Mouse (Mus musculus): ENCODE data around the gene Gm14190. TPM values are rescaled to one million over a fixed set of nuclear protein-coding genes. Genes with fewer than 3 reads are reported as not detected.
"Not testable (repeated sequence)": the region's sequence is repeated elsewhere in the genome, so short reads cannot be mapped to it uniquely, and the experiment has no call there.

Gene Gm14190
- polyA plus RNA-seq, 2 experiments: not detected

DNA sequence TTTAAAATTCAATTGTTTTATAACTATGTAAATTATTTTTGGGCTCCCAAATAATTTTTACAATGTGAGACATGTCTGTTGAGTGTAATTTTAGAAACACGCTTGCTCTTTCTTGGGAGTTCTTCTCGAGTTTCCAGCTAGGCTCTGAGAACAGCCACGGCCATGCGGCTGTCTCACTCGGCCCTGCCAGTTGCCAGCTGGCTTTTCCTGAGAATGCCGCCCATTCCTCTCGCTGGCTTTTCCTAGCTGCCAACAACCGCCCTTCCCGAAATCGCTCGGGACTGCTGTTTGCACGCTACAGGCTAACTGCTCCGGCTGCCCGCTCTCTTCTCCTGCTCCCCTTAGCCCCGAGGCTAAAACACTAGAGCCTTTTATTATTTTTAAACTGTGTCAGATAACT is 44.1 kb downstream of the Gm14190 start:
- no peaks in the 10 kb centered on the region for H3K4me1 ChIP-seq (ENCODE audit: control insufficient read depth, insufficient read depth, low read length)
- DNase-seq (ENCODE audit: low spot score) (peak; percentile 17), ATAC-seq (ENCODE audit: low FRiP score, low read depth) (peak; percentile 34; the same call in 1 of the 2 replicates)
- no peak overlapping the region for H3K27ac ChIP-seq (replicated peaks; ENCODE audit: low read depth, low read length)
- no peaks in the 10 kb centered on the region for H3K27me3 ChIP-seq (ENCODE audit: control insufficient read depth, insufficient read depth, low read length)
- TF ChIP-seq POLR2A (IDR thresholded peaks at IDR 0.05; ENCODE audit: borderline replicate concordance, extremely low read depth, insufficient read depth, insufficient read length): no peak
- no peak overlapping the region for H3K4me3 ChIP-seq (replicated peaks; ENCODE audit: low read length)
- no peaks in the 10 kb centered on the region for H3K36me3 ChIP-seq (ENCODE audit: control insufficient read depth, insufficient read depth, low read length)
- no peak overlapping the region for H3K4me2 ChIP-seq (replicated peaks; ENCODE audit: low read depth, low read length, severe bottlenecking)
- H3K9me3 ChIP-seq (ENCODE audit: control insufficient read depth, low read length): no peaks in the 10 kb centered on the region
- WGBS: 76% methylated on average over 15 of the region's 15 CpGs
- H3K9ac ChIP-seq (ENCODE audit: low read depth, low read length, severe bottlenecking): no peak overlapping the region

DNA sequence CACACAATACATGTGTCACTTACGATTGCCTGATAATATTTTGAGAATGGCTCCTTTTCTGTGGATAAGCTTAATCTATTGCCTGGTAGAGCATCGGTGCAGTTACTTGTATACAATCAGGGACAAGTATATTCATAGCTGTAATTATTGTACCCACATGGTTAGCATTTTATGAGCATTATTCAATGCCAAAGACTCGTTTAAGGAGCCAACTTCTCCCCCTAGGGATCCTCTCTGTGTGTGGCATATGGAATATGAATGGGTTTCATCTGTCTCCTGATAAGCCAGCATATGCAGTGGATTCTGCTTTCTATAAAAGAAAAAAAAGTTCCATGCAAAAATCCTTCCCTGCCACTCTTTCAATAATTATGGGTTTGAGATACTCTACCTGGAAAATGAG is 46.2 kb downstream of the Gm14190 start:
- H3K4me3 ChIP-seq (replicated peaks; ENCODE audit: low read length): no peak overlapping the region
- DNase-seq (ENCODE audit: low spot score) (no peak), ATAC-seq (ENCODE audit: low FRiP score, low read depth) (no peak)
- H3K9ac ChIP-seq (ENCODE audit: low read depth, low read length, severe bottlenecking): no peak overlapping the region
- H3K4me2 ChIP-seq (replicated peaks; ENCODE audit: low read depth, low read length, severe bottlenecking): no peak overlapping the region
- no peak for TF ChIP-seq POLR2A (IDR thresholded peaks at IDR 0.05; ENCODE audit: borderline replicate concordance, extremely low read depth, insufficient read depth, insufficient read length)
- H3K27ac ChIP-seq (replicated peaks; ENCODE audit: low read depth, low read length): no peak overlapping the region
- 57% methylated on average over 3 of the region's 3 CpGs for WGBS
- H3K9me3 ChIP-seq (ENCODE audit: control insufficient read depth, low read length): no peaks in the 10 kb centered on the region
- no peaks in the 10 kb centered on the region for H3K36me3 ChIP-seq (ENCODE audit: control insufficient read depth, insufficient read depth, low read length)
- H3K27me3 ChIP-seq (ENCODE audit: control insufficient read depth, insufficient read depth, low read length): no peaks in the 10 kb centered on the region
- H3K4me1 ChIP-seq (ENCODE audit: control insufficient read depth, insufficient read depth, low read length): no peaks in the 10 kb centered on the region

DNA sequence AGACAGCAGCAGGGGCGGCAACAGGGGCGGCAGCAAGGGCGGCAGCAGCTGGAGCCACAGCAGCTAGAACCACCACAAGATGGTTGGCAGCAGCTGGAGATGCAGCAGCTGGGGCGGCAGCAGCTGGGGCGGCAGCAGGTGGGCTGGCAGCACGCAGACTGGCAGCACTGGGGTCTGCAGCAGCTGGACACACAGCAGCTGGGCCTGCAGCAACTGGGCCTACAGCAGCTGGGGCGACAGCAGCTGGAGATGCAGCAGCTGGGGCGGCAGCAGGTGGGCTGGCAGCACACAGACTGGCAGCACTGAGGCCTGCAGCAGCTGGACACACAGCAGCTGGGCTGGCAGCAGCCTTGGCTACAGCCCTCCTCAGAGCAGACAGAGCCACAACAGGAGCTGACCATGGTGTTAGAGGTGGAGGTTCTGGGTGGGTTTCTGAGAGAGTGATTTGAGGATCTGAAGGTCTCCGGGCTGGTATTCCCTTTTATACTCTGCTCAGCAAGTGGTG is 46.9 kb downstream of the Gm14190 start, which contains the start of gene Krtap4-7:
TSS of gene Krtap4-7 (minus strand) at position 455 of the 505 bp plus-strand sequence.
- not testable (repeated sequence) for DNase-seq (ENCODE audit: low spot score); ATAC-seq (ENCODE audit: low FRiP score, low read depth); H3K36me3 ChIP-seq (ENCODE audit: control insufficient read depth, insufficient read depth, low read length); H3K9me3 ChIP-seq (ENCODE audit: control insufficient read depth, low read length); H3K9ac ChIP-seq (ENCODE audit: low read depth, low read length, severe bottlenecking); H3K27me3 ChIP-seq (ENCODE audit: control insufficient read depth, insufficient read depth, low read length); H3K4me3 ChIP-seq (replicated peaks; ENCODE audit: low read length); H3K27ac ChIP-seq (replicated peaks; ENCODE audit: low read depth, low read length); H3K4me1 ChIP-seq (ENCODE audit: control insufficient read depth, insufficient read depth, low read length); H3K4me2 ChIP-seq (replicated peaks; ENCODE audit: low read depth, low read length, severe bottlenecking)
- WGBS: 82% methylated on average over 9 of the region's 9 CpGs

DNA sequence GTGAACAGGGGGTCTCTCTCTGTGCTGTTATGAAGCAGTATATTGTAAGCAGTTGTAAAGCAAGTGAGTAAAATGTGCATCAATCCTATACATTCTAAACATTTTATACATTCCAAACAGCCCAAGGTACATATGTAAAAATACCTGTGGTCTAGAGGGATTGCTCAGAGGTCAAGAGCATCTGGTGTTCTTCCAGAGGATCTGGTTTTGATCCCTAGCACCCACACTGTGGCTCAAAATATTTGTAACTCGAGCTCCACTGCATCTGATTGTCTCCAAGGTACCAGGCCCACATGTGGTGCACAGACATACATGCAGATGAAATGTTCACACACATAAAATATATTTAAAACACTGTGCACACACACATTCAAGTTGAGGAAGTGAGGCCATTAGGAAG is 49.6 kb downstream of the Gm14190 start:
- DNase-seq (ENCODE audit: low spot score) (peak; percentile 8), ATAC-seq (ENCODE audit: low FRiP score, low read depth) (no peak)
- H3K4me2 ChIP-seq (replicated peaks; ENCODE audit: low read depth, low read length, severe bottlenecking): no peak overlapping the region
- no peak overlapping the region for H3K27ac ChIP-seq (replicated peaks; ENCODE audit: low read depth, low read length)
- no peaks in the 10 kb centered on the region for H3K36me3 ChIP-seq (ENCODE audit: control insufficient read depth, insufficient read depth, low read length)
- no peaks in the 10 kb centered on the region for H3K4me1 ChIP-seq (ENCODE audit: control insufficient read depth, insufficient read depth, low read length)
- no peak overlapping the region for H3K4me3 ChIP-seq (replicated peaks; ENCODE audit: low read length)
- H3K9ac ChIP-seq (ENCODE audit: low read depth, low read length, severe bottlenecking): no peak overlapping the region
- H3K27me3 ChIP-seq (ENCODE audit: control insufficient read depth, insufficient read depth, low read length): no peaks in the 10 kb centered on the region
- 8% methylated on average over 1 of the region's 1 CpGs for WGBS
- TF ChIP-seq POLR2A (IDR thresholded peaks at IDR 0.05; ENCODE audit: borderline replicate concordance, extremely low read depth, insufficient read depth, insufficient read length): no peak
- no peaks in the 10 kb centered on the region for H3K9me3 ChIP-seq (ENCODE audit: control insufficient read depth, low read length)

Other genes with a start within 250 kb of the Gm14190 start
Only the 30 nearest of the 39 such genes appear.
- gene Krt40, start 147.6 kb downstream of the Gm14190 start, polyA plus RNA-seq (2012; rRNA removed): not detected in 2 replicates
- not detected in 2 replicates for gene Krt40, start 147.6 kb downstream of the Gm14190 start, polyA plus RNA-seq (2014; fragmentation: Nextera tagmentation; extraction: Ambion mirVana)
- gene Krtap3-3, start 139.9 kb downstream of the Gm14190 start, polyA plus RNA-seq (2012; rRNA removed): 0.09 TPM in 1 of 2 replicates, not detected in the other
- not detected in 2 replicates for gene Krtap3-3, start 139.9 kb downstream of the Gm14190 start, polyA plus RNA-seq (2014; fragmentation: Nextera tagmentation; extraction: Ambion mirVana)
- gene Krtap3-2, start 133.9 kb downstream of the Gm14190 start, polyA plus RNA-seq (2012; rRNA removed): not detected in 2 replicates
- gene Krtap3-2, start 133.9 kb downstream of the Gm14190 start, polyA plus RNA-seq (2014; fragmentation: Nextera tagmentation; extraction: Ambion mirVana): not detected in 2 replicates
- not detected in 2 replicates for gene Gm11939, start 131.3 kb downstream of the Gm14190 start, polyA plus RNA-seq (2012; rRNA removed)
- gene Gm11939, start 131.3 kb downstream of the Gm14190 start, polyA plus RNA-seq (2014; fragmentation: Nextera tagmentation; extraction: Ambion mirVana): not detected in 2 replicates
- not detected in 2 replicates for gene Krtap3-1, start 124.1 kb downstream of the Gm14190 start, polyA plus RNA-seq (2012; rRNA removed)
- gene Krtap3-1, start 124.1 kb downstream of the Gm14190 start, polyA plus RNA-seq (2014; fragmentation: Nextera tagmentation; extraction: Ambion mirVana): not detected in 2 replicates
- gene Krtap1-5, start 109.7 kb downstream of the Gm14190 start, polyA plus RNA-seq (2012; rRNA removed): not detected in 2 replicates
- not detected in 2 replicates for gene Krtap1-5, start 109.7 kb downstream of the Gm14190 start, polyA plus RNA-seq (2014; fragmentation: Nextera tagmentation; extraction: Ambion mirVana)
- not detected in 2 replicates for gene Krtap1-4, start 107.1 kb downstream of the Gm14190 start, polyA plus RNA-seq (2012; rRNA removed)
- gene Krtap1-4, start 107.1 kb downstream of the Gm14190 start, polyA plus RNA-seq (2014; fragmentation: Nextera tagmentation; extraction: Ambion mirVana): not detected in 2 replicates
- not detected in 2 replicates for gene Krtap1-3, start 99.4 kb downstream of the Gm14190 start, polyA plus RNA-seq (2012; rRNA removed)
- gene Krtap1-3, start 99.4 kb downstream of the Gm14190 start, polyA plus RNA-seq (2014; fragmentation: Nextera tagmentation; extraction: Ambion mirVana): not detected in 2 replicates
- not detected in 2 replicates for gene Krtap9-3, start 92.6 kb downstream of the Gm14190 start, polyA plus RNA-seq (2012; rRNA removed)
- not detected in 2 replicates for gene Krtap9-3, start 92.6 kb downstream of the Gm14190 start, polyA plus RNA-seq (2014; fragmentation: Nextera tagmentation; extraction: Ambion mirVana)
- not detected in 2 replicates for gene Gm11938, start 87.4 kb downstream of the Gm14190 start, polyA plus RNA-seq (2012; rRNA removed)
- not detected in 2 replicates for gene Gm11938, start 87.4 kb downstream of the Gm14190 start, polyA plus RNA-seq (2014; fragmentation: Nextera tagmentation; extraction: Ambion mirVana)
- gene Gm11937, start 80.6 kb downstream of the Gm14190 start, polyA plus RNA-seq (2012; rRNA removed): not detected in 2 replicates
- not detected in 2 replicates for gene Gm11937, start 80.6 kb downstream of the Gm14190 start, polyA plus RNA-seq (2014; fragmentation: Nextera tagmentation; extraction: Ambion mirVana)
- gene Krtap2-4, start 75.9 kb downstream of the Gm14190 start, polyA plus RNA-seq (2012; rRNA removed): not detected in 2 replicates
- gene Krtap2-4, start 75.9 kb downstream of the Gm14190 start, polyA plus RNA-seq (2014; fragmentation: Nextera tagmentation; extraction: Ambion mirVana): not detected in 2 replicates
- gene Gm11562, start 70.3 kb downstream of the Gm14190 start, polyA plus RNA-seq (2012; rRNA removed): not detected in 2 replicates
- not detected in 2 replicates for gene Gm11562, start 70.3 kb downstream of the Gm14190 start, polyA plus RNA-seq (2014; fragmentation: Nextera tagmentation; extraction: Ambion mirVana)
- not detected in 2 replicates for gene Krtap4-1, start 62.5 kb downstream of the Gm14190 start, polyA plus RNA-seq (2012; rRNA removed)
- not detected in 2 replicates for gene Krtap4-1, start 62.5 kb downstream of the Gm14190 start, polyA plus RNA-seq (2014; fragmentation: Nextera tagmentation; extraction: Ambion mirVana)
- not detected in 2 replicates for gene Krtap4-2, start 55.7 kb downstream of the Gm14190 start, polyA plus RNA-seq (2012; rRNA removed)
- not detected in 2 replicates for gene Krtap4-2, start 55.7 kb downstream of the Gm14190 start, polyA plus RNA-seq (2014; fragmentation: Nextera tagmentation; extraction: Ambion mirVana)
- gene Krtap4-7, start 46.7 kb downstream of the Gm14190 start, polyA plus RNA-seq (2012; rRNA removed): not detected in 2 replicates
- gene Krtap4-7, start 46.7 kb downstream of the Gm14190 start, polyA plus RNA-seq (2014; fragmentation: Nextera tagmentation; extraction: Ambion mirVana): not detected in 2 replicates
- not detected in 2 replicates for gene Gm11555, start 40.5 kb downstream of the Gm14190 start, polyA plus RNA-seq (2012; rRNA removed)
- not detected in 2 replicates for gene Gm11555, start 40.5 kb downstream of the Gm14190 start, polyA plus RNA-seq (2014; fragmentation: Nextera tagmentation; extraction: Ambion mirVana)
- not detected in 2 replicates for gene Gm11563, start 31.8 kb downstream of the Gm14190 start, polyA plus RNA-seq (2012; rRNA removed)
- gene Gm11563, start 31.8 kb downstream of the Gm14190 start, polyA plus RNA-seq (2014; fragmentation: Nextera tagmentation; extraction: Ambion mirVana): not detected in 2 replicates
- gene Krtap4-6, start 24.8 kb downstream of the Gm14190 start, polyA plus RNA-seq (2012; rRNA removed): not detected in 2 replicates
- not detected in 2 replicates for gene Krtap4-6, start 24.8 kb downstream of the Gm14190 start, polyA plus RNA-seq (2014; fragmentation: Nextera tagmentation; extraction: Ambion mirVana)
- gene Gm14180, start 43.5 kb upstream of the Gm14190 start, polyA plus RNA-seq (2012; rRNA removed): not detected in 2 replicates
- not detected in 2 replicates for gene Gm14180, start 43.5 kb upstream of the Gm14190 start, polyA plus RNA-seq (2014; fragmentation: Nextera tagmentation; extraction: Ambion mirVana)
- not detected in 2 replicates for gene Gm11595, start 82.2 kb upstream of the Gm14190 start, polyA plus RNA-seq (2012; rRNA removed)
- gene Gm11595, start 82.2 kb upstream of the Gm14190 start, polyA plus RNA-seq (2014; fragmentation: Nextera tagmentation; extraction: Ambion mirVana): not detected in 2 replicates
- not detected in 2 replicates for gene Krtap4-8, start 90.0 kb upstream of the Gm14190 start, polyA plus RNA-seq (2012; rRNA removed)
- gene Krtap4-8, start 90.0 kb upstream of the Gm14190 start, polyA plus RNA-seq (2014; fragmentation: Nextera tagmentation; extraction: Ambion mirVana): not detected in 2 replicates
- not detected in 2 replicates for gene Krtap4-9, start 94.5 kb upstream of the Gm14190 start, polyA plus RNA-seq (2012; rRNA removed)
- gene Krtap4-9, start 94.5 kb upstream of the Gm14190 start, polyA plus RNA-seq (2014; fragmentation: Nextera tagmentation; extraction: Ambion mirVana): not detected in 2 replicates
- gene Gm11596, start 102.7 kb upstream of the Gm14190 start, polyA plus RNA-seq (2012; rRNA removed): not detected in 2 replicates
- gene Gm11596, start 102.7 kb upstream of the Gm14190 start, polyA plus RNA-seq (2014; fragmentation: Nextera tagmentation; extraction: Ambion mirVana): not detected in 2 replicates
- not detected in 2 replicates for gene Gm11569, start 108.2 kb upstream of the Gm14190 start, polyA plus RNA-seq (2012; rRNA removed)
- not detected in 2 replicates for gene Gm11569, start 108.2 kb upstream of the Gm14190 start, polyA plus RNA-seq (2014; fragmentation: Nextera tagmentation; extraction: Ambion mirVana)
- not detected in 2 replicates for gene Gm11554, start 113.7 kb upstream of the Gm14190 start, polyA plus RNA-seq (2012; rRNA removed)
- gene Gm11554, start 113.7 kb upstream of the Gm14190 start, polyA plus RNA-seq (2014; fragmentation: Nextera tagmentation; extraction: Ambion mirVana): not detected in 2 replicates
- not detected in 2 replicates for gene Krtap4-13, start 119.2 kb upstream of the Gm14190 start, polyA plus RNA-seq (2012; rRNA removed)
- not detected in 2 replicates for gene Krtap4-13, start 119.2 kb upstream of the Gm14190 start, polyA plus RNA-seq (2014; fragmentation: Nextera tagmentation; extraction: Ambion mirVana)
- gene Gm11564, start 124.9 kb upstream of the Gm14190 start, polyA plus RNA-seq (2012; rRNA removed): 0.12 TPM in 1 of 2 replicates, not detected in the other
- gene Gm11564, start 124.9 kb upstream of the Gm14190 start, polyA plus RNA-seq (2014; fragmentation: Nextera tagmentation; extraction: Ambion mirVana): not detected in 2 replicates
- gene 2300003K06Rik, start 147.3 kb upstream of the Gm14190 start, polyA plus RNA-seq (2012; rRNA removed): not detected in 2 replicates
- not detected in 2 replicates for gene 2300003K06Rik, start 147.3 kb upstream of the Gm14190 start, polyA plus RNA-seq (2014; fragmentation: Nextera tagmentation; extraction: Ambion mirVana)
- gene Krtap4-16, start 160.9 kb upstream of the Gm14190 start, polyA plus RNA-seq (2012; rRNA removed): 0.08 TPM in 1 of 2 replicates, not detected in the other
- gene Krtap4-16, start 160.9 kb upstream of the Gm14190 start, polyA plus RNA-seq (2014; fragmentation: Nextera tagmentation; extraction: Ambion mirVana): not detected in 2 replicates